Mouse (Mus musculus): ENCODE measurements around the gene Eps8l2.

DNA sequence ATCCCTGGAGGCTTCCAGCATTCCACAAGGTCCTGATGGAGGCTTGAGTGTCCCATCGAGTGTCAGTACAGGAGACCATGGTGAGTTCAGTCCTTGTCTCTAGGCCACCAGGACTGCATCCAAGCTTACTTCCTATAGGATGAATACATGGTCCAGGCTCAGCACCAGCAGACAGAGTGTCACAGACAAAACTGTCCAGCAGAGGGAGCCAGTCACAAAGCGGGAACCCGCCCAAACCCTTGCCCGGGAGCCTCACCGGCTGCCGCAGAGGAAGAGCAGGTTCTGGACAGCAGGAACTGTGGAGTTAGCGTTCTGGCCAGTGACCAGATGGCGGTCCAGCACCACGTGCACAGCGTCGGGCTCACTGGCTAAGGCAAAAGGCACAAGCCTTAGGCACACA lies 70.2 kb downstream of the Eps8l2 start:
- no peak for TF ChIP-seq POLR2A (IDR thresholded peaks at IDR 0.05; ENCODE audit: low read depth, low read length)
- peak; percentile 91 for TF ChIP-seq CTCF (IDR thresholded peaks at IDR 0.05; ENCODE audit: extremely low read depth, insufficient read length, insufficient replicate concordance, low read depth, low read length)

Data from small intestine, adult 2 months (tissue).